Mouse (Mus musculus) mesoderm, embryonic 11.5 days (tissue): ENCODE measurements around the gene Arap1.

Experiments used
- DNase-seq: peaks from one replicate; pipeline ENCODE4 v3.0.0-alpha.2; 2012; ENCODE audit warnings: low read depth, low spot score

Gene Arap1

DNA sequence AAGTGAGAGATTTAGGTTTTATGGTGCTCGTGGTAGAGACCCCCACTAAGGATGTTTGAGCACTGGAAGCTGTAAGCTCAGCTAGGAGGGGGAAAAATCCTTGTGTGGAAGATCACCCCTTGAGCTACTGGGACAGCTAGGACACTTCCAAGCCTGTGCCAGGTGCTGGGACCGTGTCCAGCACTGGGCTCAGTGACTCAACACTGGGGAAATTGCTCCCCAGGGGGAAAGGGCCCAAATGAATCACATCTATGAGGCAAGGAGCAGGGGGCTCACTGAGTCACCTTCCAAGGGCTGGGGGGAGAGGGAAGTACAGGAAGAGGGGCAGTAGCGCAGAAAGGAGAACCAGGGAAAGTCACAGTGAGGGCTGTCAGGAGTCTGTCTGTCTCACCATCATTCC lies 102.0 kb downstream of the Arap1 start:
- DNase-seq = no peak

DNA sequence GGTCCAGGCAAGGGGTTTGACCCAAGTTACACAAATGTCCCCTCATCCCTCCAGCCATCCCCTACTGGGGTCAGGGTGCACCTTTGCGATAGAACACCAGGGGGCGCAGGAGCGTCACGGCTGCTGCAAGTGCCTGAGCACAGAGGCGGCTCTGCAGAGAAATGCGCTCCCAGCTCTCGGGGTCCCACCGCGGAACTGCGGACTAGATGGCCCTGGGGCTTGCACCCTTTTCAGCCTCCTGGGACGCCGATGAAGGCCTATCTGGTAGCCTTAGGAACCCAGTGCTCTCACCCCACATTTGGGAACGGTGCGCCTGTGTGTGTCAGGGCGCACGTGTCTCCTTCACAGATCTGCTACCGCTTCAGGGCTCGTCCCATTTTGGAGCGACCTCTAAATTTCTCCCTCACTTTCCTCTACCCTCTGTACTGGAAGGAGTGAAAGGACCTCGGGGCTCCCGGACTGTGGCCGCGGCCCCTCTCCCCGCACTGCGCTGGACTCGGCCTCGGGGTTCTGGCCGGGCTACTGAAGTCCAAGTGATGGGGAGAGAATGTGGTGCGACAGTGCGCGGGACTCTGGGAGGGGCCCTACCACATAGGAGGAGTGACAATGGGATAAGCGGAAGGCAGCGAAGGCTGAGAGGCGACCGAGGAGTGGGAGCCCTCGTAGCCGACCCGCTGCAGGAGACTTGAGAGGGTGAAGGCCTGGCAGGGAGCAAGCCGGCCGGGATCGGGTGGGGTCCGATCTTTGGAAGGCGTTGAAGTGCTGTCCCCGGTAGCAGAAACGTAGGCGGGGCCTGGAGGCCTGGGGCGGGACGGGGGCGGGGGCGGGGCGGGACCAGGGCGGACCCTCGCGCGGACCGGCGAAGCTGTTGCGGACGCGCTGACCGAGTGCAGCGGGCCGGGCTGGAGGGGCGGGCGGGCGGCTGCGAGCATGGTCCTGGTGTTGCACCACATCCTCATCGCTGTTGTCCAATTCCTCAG lies 102.8 kb downstream of the Arap1 start:
- DNase-seq = peak; percentile 89

DNA sequence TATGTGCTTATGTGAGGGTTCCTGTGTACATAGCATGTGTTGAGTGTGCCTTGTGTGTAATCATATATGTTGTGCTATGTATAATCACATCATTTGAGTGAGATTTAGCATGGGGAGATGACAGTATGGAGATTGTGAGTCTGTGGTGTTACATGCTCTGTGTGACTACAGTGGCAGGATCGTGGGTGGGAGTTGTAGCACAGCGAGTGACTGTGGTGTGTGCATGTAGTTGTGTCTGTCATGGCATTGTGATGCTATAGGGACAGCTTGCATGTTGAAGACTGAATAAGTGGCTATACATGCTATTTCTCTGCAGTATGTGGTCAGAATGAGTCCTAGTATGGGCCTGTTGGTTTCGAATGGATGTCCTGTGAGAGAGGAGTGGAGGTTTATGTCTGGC lies 104.8 kb downstream of the Arap1 start:
- no peak for DNase-seq

DNA sequence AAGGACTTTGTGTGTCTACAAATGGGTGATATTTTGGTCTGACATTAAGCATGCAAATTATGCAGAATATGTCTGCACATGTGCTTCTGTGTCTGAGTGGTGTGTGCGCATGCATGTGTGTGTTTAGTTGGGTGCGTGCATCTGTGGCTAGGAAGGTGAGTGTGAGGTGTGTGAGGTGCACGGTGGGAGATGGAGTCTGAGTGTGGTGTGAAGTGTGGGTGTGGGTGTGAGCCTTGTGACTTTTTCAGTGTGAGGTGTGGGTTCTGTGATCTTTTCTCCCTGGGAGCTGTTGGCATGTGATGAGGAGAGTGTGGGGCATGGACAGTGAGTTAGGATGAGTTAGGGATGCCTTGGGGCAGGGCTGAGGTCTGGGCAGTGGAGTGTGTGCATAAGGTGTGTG lies 105.4 kb downstream of the Arap1 start:
- no peak for DNase-seq

DNA sequence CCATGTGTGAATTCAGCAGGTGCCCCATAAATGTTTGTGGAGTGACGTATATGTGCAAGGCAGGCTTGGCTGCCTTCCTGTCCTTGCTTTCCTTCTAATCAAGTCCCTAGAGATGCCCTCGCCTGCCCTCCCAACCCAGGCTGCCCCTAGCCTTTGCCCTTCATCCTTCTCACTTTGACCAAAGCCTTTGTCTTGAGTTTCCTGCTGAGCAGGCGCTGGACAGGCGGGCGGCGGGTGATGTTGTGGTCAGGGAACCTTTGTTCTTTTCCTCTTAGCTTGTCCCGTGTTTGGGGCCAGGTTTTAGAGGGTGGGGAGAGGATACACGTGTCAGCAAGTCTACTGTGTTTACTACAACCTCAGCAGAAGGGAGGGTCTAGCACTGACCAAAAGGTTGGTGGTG lies 105.9 kb downstream of the Arap1 start:
- DNase-seq = no peak

DNA sequence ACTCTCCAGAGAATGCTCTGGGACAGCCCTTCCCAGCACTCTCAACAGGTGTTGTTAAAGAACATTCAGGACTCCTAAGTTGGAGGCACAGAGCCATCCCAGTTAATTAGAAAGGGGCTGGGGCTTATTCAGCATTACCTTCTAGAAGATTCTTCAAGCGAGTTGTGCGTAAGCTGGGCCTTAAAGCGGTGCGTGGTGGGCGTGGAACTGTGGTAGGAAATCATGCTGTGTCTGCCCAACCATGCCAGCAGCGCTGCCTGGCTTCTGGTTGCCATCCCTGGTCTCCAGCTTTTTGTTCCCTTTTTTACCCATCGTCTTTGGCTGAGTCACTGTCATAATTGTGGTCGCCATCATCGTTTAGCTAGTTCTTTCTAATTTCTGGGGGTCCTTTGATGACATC lies 106.6 kb downstream of the Arap1 start:
- DNase-seq = no peak

DNA sequence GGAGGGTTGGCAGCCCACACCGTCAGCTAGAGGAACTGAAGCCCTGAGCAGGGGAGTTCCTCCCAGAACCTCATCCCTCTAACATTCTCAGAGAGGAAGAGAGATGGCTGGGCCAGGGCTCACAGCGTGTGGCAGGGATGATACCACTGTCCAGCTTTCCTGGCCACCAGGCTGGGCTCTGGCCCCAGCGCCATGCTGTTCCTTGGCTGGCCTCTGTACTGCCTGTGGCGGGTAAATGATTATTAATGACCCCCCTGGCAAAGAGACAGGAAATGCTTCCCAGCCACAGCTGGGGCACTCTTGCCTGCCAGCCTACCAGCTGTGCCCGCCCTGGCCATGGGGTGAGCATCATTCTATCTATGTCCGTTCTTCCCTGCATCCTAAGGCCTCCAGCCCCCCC lies 107.3 kb downstream of the Arap1 start:
- no peak for DNase-seq

DNA sequence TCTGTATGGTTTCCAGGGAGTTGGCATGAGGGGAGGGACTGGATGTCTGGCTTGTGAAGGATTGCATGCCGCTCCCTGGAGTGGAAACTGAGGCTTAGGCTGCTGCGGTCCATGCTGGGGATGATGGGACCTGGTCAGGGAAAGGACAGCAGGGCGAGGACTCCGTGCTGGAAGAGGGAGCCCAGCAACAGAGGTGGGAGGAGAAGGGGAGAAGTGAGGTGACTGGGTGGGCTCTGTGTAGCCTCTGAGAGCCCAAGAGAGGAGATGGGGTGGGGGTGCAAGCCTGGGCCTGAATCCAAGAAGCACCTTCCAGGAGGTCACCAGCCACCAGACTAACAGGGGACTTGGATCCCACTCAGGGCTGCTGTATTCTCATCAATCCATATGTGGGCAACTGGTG lies 108.5 kb downstream of the Arap1 start:
- DNase-seq = no peak

DNA sequence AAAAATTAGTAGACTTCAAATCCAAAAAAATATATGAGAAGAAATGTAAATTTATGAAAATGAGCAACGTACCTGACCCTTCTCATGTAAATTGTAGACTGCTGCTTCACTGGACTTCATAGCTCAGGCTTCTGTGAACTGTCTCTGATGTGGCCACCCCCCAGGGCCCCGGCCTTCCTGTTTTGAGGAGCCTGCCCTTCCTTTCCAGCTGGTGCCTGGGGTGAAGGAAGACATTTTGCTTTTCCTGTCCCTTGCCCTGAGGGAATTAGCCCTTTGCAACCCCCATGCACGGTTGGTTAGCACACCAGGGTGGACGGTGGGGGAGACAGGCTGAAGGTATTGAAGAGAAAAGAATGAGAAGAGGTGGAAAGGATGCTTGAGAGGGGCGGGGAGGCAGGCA lies 108.9 kb downstream of the Arap1 start:
- no peak for DNase-seq

DNA sequence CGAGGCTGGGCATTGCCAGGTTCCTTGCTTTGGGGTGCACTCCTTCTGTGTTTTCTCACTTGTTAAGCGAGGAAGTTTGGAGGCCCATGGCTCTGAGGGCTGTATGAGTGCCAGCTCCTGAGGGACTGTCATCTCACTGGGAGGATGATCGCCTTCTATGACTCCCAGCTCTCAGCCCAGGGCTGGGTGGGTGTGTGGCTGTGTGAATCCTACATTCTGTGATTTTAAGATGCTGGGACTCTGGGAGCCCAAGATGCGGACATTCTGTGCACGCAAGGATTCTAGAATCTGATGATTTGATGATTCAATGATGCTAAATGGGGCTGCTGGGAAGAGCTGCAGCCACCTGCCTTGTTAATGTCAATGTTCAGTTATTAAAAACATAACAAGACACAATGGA lies 109.4 kb downstream of the Arap1 start:
- DNase-seq = no peak

DNA sequence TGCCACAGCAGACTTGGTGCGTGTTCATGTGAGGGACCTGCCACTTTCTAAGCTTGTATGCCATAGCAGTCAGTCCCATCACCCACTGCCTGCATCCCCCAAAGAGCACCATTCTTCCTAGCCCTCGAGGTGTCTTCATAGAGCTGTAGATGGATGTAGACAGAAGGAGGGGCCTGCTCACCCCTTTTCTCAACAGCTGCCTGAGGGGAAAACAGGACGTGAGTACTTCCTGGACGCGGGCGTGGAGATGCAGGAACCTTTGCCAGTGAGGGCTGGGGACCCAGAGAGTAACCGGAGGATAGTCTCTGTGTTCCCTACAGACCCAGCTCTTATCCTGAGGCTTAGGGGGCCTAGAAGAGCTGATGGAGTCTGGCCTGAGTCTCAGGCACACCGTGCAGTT lies 109.9 kb downstream of the Arap1 start:
- DNase-seq = no peak

DNA sequence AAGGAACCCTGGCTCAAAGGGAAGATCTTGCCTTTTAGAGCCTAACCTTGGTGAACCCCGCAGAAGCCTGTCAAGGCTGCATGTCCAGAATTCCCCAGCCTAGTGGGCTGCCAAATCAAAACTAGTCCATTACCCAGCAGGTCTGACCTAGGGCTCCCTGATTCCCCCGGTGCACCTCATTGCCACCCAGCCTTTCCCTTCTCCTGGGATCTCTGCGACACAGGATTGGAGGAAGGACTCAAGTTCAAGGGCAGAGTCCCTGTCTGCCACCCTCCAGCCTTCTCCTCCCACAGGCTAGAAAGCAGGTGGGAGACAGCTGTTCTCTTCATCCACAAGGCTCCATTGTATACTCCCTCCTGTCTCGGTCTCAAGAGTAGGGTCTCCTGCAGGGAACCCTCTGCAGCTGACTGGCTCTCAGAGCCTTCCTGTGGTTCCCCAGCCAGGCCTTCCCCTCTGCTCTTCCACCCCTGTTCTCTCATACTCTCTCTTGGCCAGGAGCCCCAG lies 110.5 kb downstream of the Arap1 start:
- DNase-seq = no peak

DNA sequence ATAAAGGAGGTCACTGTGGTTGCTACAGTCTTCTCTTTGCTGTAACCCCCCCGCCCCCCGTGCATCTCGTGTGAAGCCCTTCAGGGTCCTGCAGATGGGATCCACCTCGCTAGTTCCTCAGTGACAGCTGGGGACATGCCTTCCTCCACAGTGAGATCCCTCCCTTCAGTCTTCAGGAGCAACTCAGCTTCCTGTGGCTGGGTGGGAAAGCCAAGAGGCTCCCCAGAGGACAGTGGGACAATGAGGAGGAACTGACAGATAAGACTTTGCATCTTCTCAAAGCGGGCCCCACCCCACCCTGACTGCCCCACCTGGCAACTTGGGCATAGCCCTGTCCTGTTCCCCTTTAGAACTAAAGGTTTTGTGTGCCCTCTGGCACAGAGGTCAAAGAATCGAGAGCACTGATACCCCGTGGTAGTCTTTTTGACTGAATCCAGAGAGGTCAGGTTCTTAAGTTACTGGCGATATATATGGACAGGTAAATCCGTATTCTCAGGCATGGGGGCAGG lies 111.5 kb downstream of the Arap1 start:
- DNase-seq = no peak

DNA sequence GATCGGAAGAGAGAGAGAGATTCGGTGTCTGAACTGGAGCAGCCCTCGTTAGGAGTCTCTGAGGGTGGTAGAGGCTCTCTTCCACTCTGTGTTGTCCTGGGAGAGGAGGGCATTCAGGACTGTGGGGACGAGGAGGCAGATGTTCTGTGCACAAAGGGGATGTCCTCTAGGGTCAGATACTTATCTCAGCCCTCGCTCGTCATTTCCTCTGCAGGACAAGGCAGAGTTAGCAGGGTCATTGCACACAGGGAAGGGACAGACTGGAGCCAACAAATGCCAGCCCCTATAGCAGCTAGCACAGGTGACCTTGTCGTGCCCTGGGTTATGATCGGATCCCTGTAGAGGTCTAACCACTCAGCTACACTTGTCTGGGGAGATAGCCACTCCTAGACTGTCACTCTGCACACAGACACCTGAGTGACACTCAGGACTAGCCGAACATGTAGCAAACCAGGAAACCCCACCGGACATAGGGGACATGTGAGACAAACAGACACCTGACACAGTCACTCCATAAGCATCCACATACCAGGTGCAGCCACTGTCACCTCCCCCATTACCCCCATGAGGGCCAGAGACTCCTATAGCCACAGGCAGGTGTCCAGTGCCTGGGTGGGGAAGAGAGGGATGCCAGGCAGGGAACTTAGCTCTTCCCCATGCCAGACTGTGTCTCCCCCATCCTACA lies 112.2 kb downstream of the Arap1 start:
- DNase-seq = no peak

DNA sequence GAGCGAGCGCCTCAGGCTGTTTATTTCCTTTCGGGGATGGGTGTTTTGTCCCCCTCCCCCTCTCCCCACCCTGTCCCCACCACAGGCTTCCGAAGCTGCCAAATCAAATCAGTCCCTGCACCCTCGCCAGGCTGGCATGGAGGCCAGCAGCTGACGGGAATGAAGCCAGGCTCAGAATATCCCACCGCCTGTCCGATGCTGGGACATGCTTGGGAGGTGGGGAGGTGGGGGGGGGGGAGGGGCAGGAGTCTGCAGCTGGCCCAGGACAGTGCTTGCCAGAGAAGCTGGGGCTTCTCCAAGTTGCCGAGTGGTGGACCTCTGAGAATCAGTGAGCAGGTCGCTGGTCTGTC lies 112.7 kb downstream of the Arap1 start:
- DNase-seq = no peak

DNA sequence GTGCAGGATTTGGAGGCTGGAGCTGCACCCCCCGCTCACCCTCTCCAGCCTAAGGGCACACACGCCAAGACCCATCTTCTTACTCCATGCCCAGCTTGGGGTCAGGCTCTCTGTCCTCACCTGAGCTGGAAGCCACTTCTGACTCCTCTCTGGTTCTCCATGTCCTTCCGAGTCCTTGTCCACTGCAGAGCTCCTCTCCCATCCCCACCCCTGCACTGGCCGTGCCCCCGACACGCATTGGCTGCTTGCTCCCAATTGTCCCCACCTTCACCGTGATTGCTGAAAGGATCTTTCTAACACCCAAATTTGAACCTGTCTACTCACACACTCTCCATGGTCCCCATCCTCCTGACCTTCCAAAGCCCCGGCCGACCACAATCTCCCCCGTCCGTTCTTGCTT lies 113.7 kb downstream of the Arap1 start:
- no peak for DNase-seq
